Mouse (Mus musculus) liver, adult 2 months (tissue): ENCODE measurements around the gene Rfc2. TPM values are rescaled to one million over a fixed set of nuclear protein-coding genes. Genes with fewer than 3 reads are reported as not detected.

ENCODE experiments used
- DNase-seq: peaks from one replicate; pipeline ENCODE4 v3.0.0-alpha.2; 2011; ENCODE audit warnings: low read depth, low spot score; ENCODE audit errors: extremely low read depth
- H3K27ac ChIP-seq: fragments of 200-500 bp; replicated peaks from 2 replicates; pipeline ENCODE4 v1.5.1; 2012; ENCODE audit warnings: low read depth, mild to moderate bottlenecking, control low read depth, inconsistent platforms, low read length; ENCODE audit not compliant: insufficient read depth
- H3K27me3 ChIP-seq: fragments of 200-500 bp; 2 replicates; pipeline ENCODE4 v1.6.1; 2012; ENCODE audit warnings: mild to moderate bottlenecking, moderate library complexity, low read length, inconsistent platforms; ENCODE audit not compliant: control insufficient read depth, insufficient read depth
- H3K36me3 ChIP-seq: fragments of 200-500 bp; 2 replicates; pipeline ENCODE4 v1.6.1; 2012; ENCODE audit warnings: low read length, inconsistent platforms; ENCODE audit not compliant: control insufficient read depth, insufficient read depth
- H3K4me1 ChIP-seq: fragments of 200-500 bp; 2 replicates; pipeline ENCODE4 v1.6.1; 2011; ENCODE audit warnings: low read length; ENCODE audit not compliant: control insufficient read depth, insufficient read depth
- H3K4me3 ChIP-seq: fragments of 200-500 bp; 2 replicates; pipeline ENCODE4 v1.5.1; 2011; ENCODE audit warnings: low read depth, mild to moderate bottlenecking, control low read depth, low read length, moderate library complexity; ENCODE audit not compliant: insufficient read depth
- H3K79me2 ChIP-seq: fragments of 200-500 bp; 2 replicates; pipeline ENCODE4 v1.6.1; 2012; ENCODE audit warnings: inconsistent platforms, mild to moderate bottlenecking, low read length, moderate library complexity; ENCODE audit not compliant: control insufficient read depth, insufficient read depth
- H3K9ac ChIP-seq: fragments of 200-500 bp; 2 replicates; pipeline ENCODE4 v1.6.1; 2012; ENCODE audit warnings: low read depth, mild to moderate bottlenecking, control low read depth, inconsistent platforms, low read length
- CTCF ChIP-seq: fragments of 200-500 bp; IDR thresholded peaks from 2 replicates; pipeline ENCODE4 v1.5.1; 2011; ENCODE audit warnings: low read depth, low read length, control low read depth
- POLR2A ChIP-seq: fragments of 200-500 bp; IDR thresholded peaks from 2 replicates; pipeline ENCODE4 v1.6.1; 2011; ENCODE audit warnings: low read length, control low read depth; ENCODE audit not compliant: insufficient read depth; ENCODE audit errors: extremely low read depth
- WGBS: fragments of 180-500 bp; shearing (Covaris S2); methylation state at CpG from one replicate; pipeline ENCODE4 v1.1.7; 2018; 5-methylcytosine and 5-hydroxymethylcytosine counted together
- polyA plus RNA-seq: library from polyadenylated mRNA; depleted of rRNA; stranded (reverse); fragments of >200 nt; gene quantifications from 2 replicates; pipeline ENCODE4 v1.2.3, GENCODE M21; 2012
- total RNA-seq: library from RNA; depleted of rRNA; stranded (reverse); fragments of >200 nt; gene quantifications from 2 replicates; pipeline ENCODE4 v1.2.3, GENCODE M21; 2014

Rfc2 gene
- total and polyA plus RNA-seq, 2 experiments: 15.3 to 24.4 TPM

GRCm38 (mm10) chr5:134607121-134607520, 26.0 kb downstream of the Rfc2 start:
- TF ChIP-seq CTCF (no peak), POLR2A (no peak)
- H3K36me3 ChIP-seq: no peaks in the 10 kb centered on the region
- WGBS: 70% methylated on average over 5 of the region's 5 CpGs
- no peaks in the 10 kb centered on the region for H3K4me1 ChIP-seq
- H3K27me3 ChIP-seq: no peaks in the 10 kb centered on the region
- no peak for DNase-seq
- no peak overlapping the region for H3K9ac ChIP-seq
- H3K4me3 ChIP-seq: no peak overlapping the region
- no peak overlapping the region for H3K27ac ChIP-seq
- H3K79me2 ChIP-seq: no peaks in the 10 kb centered on the region

GRCm38 (mm10) chr5:134609916-134610643, 28.9 kb downstream of the Rfc2 start:
- Histone ChIP-seq H3K4me1 (no peaks in the 10 kb centered on the region), H3K27ac (no peak overlapping the region), H3K36me3 (no peaks in the 10 kb centered on the region), H3K4me3 (no peak overlapping the region), H3K27me3 (no peaks in the 10 kb centered on the region), H3K9ac (no peak overlapping the region), H3K79me2 (no peaks in the 10 kb centered on the region)
- no peak for TF ChIP-seq CTCF
- TF ChIP-seq POLR2A: no peak
- DNase-seq: no peak
- 88% methylated on average over 12 of the region's 12 CpGs for WGBS

- Histone ChIP-seq H3K9ac (no peak overlapping the region), H3K4me1 (no peaks in the 10 kb centered on the region), H3K79me2 (no peaks in the 10 kb centered on the region), H3K27me3 (no peaks in the 10 kb centered on the region), H3K27ac (no peak overlapping the region), H3K36me3 (no peaks in the 10 kb centered on the region), H3K4me3 (no peak overlapping the region)
- 63% methylated on average over 8 of the region's 8 CpGs for WGBS
- no peak for DNase-seq
- TF ChIP-seq POLR2A: no peak
- TF ChIP-seq CTCF: no peak
Measured at GRCm38 (mm10) chr5:134611810-134612521, 30.8 kb downstream of the Rfc2 start.

GRCm38 (mm10) chr5:134613727-134614126, 32.6 kb downstream of the Rfc2 start:
- no peak for DNase-seq

GRCm38 (mm10) chr5:134614296-134614695, 33.1 kb downstream of the Rfc2 start:
- no peak overlapping the region for H3K4me3 ChIP-seq
- TF ChIP-seq CTCF (no peak), POLR2A (no peak)
- WGBS: 94% methylated on average over 8 of the region's 8 CpGs
- H3K9ac ChIP-seq: no peak overlapping the region
- no peaks in the 10 kb centered on the region for H3K4me1 ChIP-seq
- H3K27me3 ChIP-seq: no peaks in the 10 kb centered on the region
- no peaks in the 10 kb centered on the region for H3K79me2 ChIP-seq
- no peak for DNase-seq
- H3K27ac ChIP-seq: no peak overlapping the region
- H3K36me3 ChIP-seq: no peaks in the 10 kb centered on the region

More at GRCm38 (mm10) chr5:134613727-134614126, 32.6 kb downstream of the Rfc2 start:
- Histone ChIP-seq H3K79me2 (no peaks in the 10 kb centered on the region), H3K36me3 (no peaks in the 10 kb centered on the region), H3K27ac (no peak overlapping the region), H3K27me3 (no peaks in the 10 kb centered on the region), H3K4me3 (no peak overlapping the region), H3K4me1 (no peaks in the 10 kb centered on the region), H3K9ac (no peak overlapping the region)
- 85% methylated on average over 9 of the region's 9 CpGs for WGBS
- no peak for TF ChIP-seq POLR2A
- TF ChIP-seq CTCF: no peak

GRCm38 (mm10) chr5:134614802-134615201, 33.6 kb downstream of the Rfc2 start, which contains the start of gene Lat2:
Lat2 (minus strand) TSS chr5:134615025.
- Histone ChIP-seq H3K27ac (no peak within 1 kb of the TSS), H3K4me1 (no peaks in the 10 kb centered on the region), H3K79me2 (no peaks in the 10 kb centered on the region), H3K27me3 (no peaks in the 10 kb centered on the region), H3K4me3 (no peak within 1 kb of the TSS), H3K9ac (no peak within 1 kb of the TSS), H3K36me3 (peaks cover 3% of the 10 kb centered on the region; the same call in 1 of the 2 replicates)
- WGBS: 89% methylated on average over 7 of the region's 7 CpGs
- no peak for DNase-seq
- TF ChIP-seq CTCF (no peak), POLR2A (no peak)
